Mouse (Mus musculus): ENCODE measurements around the gene Mrps27.

Gene Mrps27

DNA sequence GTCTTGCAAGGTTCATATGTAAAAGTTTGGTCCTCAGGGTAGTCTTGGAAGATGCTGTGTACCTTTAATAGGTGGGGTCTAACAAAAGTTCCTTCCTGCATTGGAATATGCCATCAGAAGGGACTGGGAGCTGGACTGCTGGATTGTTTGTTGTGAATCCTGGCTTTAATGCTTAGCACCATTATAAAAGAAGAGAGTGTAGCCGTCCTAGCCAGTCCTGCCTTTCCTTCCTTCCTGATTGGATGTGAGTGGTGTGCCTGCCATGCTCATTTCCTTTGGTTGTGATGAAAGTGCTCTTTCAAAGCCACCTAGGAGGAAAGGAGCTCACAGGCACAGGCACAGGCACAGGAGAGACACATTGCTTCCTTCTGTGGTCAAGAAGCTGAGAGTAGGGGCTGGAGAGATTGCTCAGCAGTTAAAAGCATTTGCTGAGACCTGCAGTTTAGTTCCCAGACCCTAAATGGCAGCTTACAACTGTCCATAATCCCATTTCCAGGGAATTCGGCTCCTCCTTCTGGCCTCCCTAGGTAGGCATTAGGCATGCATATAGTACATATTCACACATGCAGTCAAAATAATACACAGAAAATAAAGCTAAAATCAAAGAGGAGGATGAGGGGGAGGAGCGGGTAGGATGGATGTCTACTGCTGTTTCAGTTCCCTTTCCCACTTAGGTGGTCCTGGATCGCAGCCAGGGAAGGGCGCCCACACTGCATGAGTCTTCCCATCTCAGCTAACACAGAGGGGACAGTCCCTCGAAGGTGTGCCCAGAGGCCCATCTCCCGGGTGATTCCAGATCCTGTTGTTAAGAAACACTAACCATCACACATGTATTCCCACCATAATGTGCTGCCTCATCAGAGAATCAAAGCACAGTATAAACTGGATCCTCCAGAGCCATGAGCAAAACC is 43.6 kb downstream of the Mrps27 start:
- DNase-seq (ENCODE audit: low spot score): no peak

DNA sequence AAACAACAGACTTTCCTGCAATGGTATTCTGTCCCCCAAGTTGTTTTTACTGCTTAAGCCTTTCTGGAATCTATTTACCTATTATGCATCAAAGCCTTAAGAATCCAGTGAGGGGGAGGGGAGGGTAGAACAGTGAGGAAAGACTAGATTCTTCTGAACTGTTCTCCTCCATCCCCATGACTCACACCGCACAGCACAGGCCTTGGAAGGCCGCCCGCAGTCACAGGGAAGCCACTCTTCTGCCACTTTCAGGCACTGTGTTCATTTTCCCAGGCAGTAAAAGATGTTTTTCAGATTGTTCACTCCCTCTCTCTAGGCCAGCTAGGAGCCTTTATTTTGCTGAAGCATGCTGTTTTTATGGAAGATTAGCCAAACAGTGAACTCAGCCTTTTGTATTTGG is 46.8 kb downstream of the Mrps27 start:
- DNase-seq (ENCODE audit: low spot score): peak; percentile 69

DNA sequence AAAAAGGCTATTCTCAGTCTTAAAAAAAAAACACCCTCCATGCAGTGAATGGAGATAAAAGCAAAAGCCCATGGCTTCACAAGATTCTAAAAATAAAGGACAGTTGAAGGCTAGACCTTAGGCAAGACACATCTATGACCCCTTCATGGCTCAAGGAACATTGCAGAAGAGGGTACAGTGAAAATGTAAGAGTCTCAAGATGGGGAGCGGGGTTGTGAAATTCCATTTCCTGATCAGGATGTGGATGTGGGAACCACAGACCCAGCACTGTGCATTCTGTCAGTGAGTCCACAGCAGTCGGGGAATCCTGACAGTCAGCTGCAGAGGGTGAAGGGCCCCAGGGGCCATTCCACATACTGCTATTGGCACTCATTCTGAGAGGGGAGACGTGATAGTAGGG is 48.5 kb downstream of the Mrps27 start:
- DNase-seq (ENCODE audit: low spot score): no peak

DNA sequence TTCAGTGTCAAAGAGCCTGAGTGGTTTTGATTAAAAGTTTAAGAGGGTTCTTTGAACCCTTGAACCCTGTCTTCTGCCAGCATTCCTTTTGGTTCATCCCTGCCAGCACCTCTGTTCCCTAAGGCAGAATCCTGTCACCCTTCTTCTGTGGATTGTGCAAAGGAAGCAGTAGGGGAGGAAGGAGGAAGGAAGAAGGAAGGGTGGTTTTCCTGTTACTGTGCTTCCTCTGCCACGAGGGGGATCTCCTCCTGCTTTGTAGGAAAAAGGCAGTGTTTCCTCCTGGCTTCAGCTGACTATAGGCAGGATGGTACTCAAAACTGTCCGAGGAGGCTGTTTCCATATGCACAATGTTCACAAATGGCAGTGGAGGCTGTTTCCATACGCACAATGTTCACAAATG is 50.1 kb downstream of the Mrps27 start:
- DNase-seq (ENCODE audit: low spot score): no peak

DNA sequence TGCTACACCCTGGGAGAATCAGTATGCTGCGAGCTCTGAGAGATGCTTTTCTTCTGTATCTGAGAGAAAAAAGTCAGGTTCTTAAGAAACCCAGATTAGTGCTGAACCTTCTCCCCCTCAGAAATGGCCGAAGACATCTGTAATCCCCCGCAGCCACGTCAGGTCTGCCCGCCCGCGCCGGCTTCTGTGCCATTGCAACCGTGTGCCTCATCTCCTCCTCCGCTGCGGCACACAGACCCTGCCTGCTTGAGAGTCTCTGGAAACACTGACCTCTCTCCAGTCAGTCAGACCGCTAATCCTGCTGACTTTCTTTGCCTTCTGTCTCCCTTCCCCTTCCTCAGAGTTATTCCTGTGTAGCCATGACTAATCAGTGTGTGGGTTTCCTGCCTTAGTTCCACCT is 50.9 kb downstream of the Mrps27 start:
- no peak for DNase-seq (ENCODE audit: low spot score)

DNA sequence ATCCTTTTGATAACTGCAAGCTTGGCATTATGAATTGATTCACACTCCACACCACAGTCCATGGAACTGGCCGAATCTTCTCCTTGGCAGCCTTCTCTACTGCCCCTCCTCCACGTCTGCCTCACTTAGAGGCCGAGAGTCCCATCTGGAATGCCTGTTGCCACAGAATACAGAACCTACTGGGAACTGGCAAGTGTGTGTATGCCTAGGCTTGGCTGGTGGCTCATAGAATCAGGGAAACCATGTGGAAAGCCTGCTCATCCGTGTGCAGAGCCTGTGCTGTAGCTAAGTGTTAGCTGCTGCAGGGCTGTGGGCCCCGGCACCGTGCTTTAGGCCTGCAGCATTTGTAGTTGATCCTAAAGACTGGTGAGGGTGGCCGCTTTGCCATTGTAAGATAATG is 52.6 kb downstream of the Mrps27 start:
- DNase-seq (ENCODE audit: low spot score): peak; percentile 48

DNA sequence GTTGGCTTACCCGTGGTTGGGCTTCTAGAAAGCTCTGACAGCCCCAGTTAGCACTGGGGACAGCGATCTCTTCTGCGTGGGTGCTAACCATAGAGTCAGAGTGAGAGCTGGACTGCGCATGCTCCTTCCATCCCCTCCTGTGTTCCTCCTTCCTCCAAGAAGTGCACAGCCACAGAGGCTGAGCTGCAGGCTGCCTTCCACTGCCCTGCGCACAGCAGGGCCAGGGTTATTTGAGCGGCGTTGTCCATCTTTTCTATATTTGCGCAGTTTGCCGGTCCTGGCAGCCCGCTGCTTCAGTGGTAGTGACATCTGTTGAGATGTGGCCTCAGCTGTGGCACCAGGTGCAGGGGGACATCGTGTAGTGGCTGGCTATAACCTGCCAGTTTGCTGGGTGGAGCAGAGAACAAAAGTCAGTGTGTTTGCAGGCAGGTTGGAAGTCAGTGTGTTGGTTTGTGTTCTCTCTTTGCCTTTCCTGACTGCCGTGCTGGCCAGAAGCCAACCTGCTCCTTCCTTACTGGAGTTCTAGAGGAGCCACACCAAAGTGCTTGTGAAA is 53.6 kb downstream of the Mrps27 start:
- DNase-seq (ENCODE audit: low spot score): no peak

DNA sequence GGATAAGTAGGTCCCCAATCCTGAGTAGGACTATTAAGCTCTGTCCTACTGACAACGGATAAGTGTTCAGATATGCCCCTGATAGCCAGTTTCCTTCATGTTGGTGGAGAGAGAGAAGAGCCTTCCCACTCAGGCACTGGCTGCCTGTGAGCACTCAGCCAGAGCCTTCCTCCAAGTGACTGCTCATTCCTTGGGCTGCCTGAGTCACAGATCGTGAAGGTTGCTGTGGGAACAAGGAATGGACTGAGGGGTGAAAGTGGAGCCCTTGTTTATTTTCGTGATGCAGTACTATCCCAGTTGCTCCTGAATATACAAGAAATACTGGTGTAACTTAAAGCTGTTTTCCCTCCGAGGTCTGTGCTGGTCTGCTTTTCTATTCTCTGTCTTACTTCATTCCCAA is 54.8 kb downstream of the Mrps27 start:
- DNase-seq (ENCODE audit: low spot score): no peak

DNA sequence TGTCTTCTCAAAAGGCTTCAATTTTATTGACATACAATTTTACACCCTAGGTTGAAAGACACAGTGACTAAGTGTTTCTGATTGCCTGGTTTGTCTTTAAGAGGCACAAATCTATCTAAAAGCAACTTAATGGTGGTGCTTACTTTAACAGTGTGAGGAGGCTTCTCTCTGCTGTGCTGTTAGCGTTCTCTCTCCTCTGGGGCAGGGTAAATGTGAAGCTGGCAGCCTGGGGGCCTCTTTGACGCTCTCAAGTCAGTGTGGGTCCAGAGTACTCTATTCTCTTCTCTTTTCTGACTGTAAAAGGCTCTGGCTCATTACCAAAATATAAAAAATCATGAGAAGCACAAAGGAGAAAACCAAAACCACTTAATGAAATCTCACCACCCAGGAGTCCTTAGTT is 64.6 kb downstream of the Mrps27 start:
- no peak for DNase-seq (ENCODE audit: low spot score)

DNA sequence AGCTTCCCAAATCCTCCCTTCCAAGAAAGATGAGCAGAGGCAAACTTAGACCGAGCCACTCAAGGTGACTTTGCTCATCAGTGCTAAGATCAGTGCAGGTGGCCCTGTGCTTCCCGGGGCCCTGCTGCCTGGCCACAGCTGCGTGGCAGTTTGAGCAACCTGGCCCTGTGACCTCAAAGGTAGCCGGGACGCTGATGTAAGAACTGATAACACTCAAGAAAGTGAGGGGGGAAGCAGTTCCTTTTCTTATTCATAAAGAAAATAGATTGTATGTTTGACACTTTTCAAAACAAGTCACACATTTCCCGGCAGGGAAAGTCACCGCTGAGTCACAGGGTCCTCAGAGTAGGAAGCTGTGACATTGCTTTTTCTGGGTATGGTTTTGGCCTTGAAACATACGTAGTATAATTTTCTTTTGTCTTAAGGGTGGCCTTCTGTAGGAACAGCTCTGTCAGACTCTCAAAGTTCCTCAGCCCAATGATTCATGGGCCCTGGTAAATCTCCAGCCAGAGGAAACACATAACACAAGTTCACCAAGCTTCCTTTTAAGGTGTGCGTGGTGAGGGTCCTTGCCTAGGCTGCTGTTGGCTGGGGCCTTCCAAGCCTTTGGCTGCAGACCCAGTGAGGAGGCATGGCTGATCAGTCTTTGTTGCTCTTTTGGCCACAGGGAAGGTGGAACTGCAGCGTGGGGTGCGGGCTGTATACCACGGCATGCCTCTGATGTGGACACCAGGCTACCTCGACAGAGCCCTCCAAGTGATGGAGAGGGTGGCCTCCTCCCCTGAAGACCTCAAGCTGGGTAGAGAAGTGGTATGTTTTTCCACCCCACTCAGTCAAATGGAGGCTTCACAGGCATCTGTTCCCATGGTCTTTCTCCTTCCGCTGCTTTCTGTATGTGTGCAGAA is 66.3 kb downstream of the Mrps27 start:
- DNase-seq (ENCODE audit: low spot score): no peak

DNA sequence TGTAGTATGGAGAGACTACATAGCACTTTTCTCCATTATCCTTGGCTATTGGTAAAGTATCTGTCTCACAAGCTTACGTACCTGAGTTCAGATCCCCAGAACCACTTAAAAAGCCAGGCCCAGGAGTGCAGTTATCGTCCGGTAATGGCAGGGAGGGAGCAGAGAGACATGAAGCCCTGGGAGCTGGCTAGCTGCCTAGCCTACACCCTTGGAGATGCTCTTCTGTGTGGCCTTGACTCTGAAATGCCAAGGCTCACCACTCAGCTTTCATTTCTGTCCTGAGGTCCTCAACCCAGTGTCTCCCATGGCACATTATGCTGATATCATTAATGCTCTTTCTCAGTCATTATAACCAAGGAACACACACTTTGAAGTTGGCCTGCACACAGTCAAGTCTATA is 67.2 kb downstream of the Mrps27 start:
- no peak for DNase-seq (ENCODE audit: low spot score)

DNA sequence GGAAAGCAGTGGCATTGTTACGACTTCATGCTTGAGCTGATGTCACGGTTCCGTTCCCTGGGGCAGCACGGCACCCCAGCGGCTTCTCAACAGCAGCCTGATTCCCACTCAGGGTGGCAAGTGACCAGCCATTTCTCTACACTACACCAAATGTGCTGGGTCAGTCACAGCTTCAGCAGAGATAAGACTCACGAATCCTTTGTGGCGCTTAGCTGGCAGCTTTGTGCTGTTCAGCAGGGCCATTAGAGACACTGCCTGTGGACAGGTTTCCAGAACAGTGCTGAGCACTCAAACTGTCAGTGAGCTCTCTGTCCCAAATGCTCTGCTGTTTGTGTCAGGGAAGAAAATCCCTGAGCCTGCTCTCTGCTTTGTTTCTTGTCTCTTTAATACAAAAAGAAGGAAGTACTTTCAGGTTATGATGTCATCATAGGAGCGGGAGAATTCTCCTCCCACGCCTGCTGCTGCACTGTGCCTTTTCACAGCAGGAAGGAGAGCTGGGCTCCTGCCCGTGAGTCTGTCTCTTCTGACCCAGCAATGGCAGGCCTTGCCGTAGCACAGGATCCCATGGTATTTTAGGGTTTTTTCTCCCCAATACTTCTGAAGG is 68.0 kb downstream of the Mrps27 start:
- peak; percentile 66 for DNase-seq (ENCODE audit: low spot score)

DNA sequence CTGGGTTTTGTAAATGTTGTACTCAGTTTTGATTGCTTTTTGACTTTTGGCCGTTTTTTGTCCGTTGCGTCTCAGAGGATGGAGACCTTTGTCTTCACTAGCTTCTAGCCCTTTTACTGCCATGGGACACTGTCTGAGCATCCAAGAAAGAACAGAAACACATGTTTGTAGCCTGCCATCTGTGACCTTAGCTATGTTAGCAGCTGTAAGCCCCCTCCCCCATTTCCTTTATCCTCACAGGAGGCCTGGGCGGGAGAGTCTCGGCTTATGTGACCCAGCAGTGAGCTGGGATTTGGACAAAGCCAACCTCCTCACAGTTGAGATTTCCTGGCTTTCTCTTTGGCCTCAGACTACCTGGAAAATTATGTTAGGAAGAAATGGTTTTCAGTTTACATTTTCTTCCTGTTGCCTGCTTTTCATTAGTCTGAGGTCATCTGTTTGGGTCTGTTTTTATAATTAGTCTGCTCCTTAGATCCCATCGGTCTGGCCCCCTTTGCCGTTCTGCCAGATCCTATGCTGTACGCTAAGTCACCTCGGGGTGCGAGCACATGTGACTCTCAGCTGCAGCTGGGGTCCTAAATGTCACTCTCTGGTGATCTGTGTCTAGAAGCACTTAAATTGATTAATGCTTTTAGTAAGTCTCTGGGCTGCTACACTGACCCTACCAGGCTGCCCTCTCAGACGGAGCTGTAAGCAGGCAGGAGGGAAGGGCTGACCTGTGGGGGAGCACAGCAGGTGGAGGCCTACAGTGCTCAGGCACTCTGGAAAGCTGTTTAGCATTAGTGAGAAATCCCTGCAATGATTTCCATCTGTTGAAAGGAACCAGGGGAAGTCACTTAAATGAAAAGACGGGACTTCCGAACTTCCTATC is 69.1 kb downstream of the Mrps27 start:
- DNase-seq (ENCODE audit: low spot score): peak; percentile 77

DNA sequence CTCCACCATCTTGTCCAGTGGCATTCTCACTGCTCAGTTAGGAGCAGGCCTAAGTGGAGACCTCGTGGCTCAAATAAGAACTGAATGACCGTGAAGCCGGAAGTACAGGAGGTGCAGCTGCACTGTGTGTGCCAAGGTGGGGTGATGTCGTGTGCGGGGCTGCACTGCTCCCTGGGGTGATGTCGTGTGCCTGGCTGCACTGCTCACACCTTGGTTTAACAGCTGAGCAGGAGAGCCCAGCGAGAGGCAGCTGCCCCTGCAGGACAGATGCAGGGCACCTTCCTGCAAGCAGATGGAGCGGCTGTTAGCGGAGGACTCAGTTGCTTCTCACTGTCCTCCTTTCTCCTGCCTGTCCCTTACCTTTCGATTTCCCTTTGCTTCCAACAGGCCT is 69.8 kb downstream of the Mrps27 start:
- DNase-seq (ENCODE audit: low spot score): no peak

DNA sequence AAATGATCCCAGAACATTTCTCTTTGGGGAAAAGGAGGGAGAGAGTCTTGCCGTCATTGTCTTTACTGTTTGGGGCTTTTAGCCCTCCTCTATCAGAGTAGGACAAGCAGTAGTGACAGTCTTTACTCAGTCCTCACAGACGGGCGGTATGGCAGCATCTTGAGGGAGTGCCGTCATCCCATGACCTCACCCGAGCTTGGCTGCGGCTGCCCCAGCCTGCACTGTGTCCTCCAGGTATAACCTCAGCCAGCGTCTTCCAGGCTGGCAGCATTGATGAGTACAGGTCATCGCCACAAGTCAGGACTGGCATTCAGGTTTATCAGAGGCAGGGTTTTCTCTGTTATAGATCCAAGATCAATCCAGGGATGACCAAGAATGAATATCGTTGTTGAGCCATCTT is 72.0 kb downstream of the Mrps27 start:
- no peak for DNase-seq (ENCODE audit: low spot score)

DNA sequence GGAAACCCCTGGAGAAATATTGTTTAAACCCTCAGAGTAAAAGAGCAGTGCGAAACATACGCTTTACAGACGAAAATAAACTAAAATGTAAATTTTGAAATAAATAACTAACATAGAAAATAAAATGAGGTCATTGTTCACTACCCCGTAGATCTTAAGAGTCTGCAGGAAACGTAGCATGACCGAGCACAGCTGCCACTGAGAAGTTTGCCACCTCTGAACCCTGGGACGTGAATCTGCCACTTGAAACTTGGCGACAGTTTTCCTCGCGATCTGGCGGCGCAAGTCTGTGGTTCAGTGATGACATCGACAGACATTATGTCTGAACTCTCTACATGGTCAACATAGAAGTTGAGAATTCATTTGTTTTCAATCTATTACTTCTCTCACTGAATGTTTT is 79.0 kb downstream of the Mrps27 start:
- no peak for DNase-seq (ENCODE audit: low spot score)

DNA sequence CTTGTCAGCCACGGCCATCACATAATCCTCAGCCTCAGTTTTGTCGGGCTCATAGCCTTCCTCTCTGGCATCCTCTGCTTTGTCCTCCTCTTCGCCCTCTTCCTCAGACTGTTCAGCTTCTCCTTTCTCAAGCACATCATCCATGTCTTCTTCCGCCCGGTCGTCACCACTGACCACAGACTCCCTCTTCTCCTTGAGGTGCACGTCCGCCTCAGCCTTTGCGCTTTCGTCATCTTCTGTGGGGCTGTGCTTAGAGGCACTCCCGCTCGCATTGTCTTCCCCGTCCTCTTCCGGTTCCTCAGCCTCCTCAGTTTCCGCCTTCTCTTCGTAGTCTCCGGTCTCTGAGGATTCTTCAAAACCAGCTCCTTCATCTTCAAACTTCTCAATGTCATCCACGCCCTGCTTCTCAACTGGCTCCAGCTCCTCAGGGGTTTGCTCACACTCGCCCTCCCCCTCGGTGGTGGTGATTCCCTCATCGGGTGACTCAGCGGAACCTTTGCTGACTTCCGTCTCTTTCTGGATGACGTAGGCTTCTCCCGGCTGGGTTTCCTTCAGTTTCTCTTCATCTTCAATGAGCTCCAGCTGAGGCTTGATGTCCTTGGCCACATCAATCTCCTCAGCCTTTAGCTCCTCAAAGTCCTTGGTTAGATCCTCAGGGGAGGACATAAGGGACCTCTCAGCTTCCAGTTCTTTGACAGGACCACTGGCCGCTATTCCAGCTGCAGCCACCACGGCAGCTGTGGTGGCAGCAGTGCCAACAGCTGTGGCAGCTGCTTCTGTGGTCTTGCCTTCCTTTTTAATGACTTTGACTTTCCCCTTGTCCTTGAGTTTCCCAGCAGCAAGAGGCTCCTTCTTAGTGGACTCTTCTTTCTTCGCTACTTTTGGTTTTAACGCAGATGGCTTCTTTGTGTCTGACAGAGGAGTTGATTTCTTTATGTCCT is 88.8 kb downstream of the Mrps27 start:
- DNase-seq (ENCODE audit: low spot score): no peak

DNA sequence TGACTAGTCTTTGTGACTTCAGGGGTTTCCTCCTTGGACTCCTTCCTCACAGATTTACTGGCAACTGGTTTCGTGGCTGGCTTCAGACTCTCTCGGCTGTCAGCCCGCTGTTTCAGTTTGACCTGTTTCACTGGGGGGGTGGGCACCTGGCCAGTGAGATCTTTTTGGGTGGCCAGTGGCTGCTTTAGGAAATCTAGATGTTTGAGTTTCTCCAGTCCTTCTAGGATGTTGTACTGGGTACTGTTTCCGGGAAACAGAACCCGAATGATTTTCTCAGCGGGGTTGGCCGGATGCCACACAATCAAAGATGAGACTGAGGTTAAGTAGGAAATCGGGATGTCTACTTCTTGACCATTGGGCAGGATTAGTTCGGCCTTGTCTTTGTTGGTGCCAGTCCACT is 89.9 kb downstream of the Mrps27 start:
- DNase-seq (ENCODE audit: low spot score): no peak

DNA sequence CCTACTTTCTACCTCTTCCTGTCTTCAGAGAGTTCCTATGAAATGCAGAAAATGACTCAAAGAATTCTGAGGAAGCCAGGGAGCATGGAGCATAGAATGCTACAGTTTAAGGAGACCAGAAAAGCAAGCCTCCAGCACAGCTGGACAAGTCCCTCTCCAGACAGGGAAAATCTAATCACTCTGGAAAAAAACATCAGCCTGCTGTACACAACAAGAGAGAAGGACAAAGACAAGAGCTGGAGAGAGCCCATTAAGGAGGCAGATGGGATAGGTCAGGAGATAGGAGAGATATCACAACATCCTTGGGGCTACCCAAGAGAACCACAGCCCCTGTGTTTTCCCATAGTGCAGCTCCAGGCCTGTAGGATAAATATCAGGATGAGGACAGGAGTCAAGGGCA is 92.5 kb downstream of the Mrps27 start:
- peak; percentile 68 for DNase-seq (ENCODE audit: low spot score)

DNA sequence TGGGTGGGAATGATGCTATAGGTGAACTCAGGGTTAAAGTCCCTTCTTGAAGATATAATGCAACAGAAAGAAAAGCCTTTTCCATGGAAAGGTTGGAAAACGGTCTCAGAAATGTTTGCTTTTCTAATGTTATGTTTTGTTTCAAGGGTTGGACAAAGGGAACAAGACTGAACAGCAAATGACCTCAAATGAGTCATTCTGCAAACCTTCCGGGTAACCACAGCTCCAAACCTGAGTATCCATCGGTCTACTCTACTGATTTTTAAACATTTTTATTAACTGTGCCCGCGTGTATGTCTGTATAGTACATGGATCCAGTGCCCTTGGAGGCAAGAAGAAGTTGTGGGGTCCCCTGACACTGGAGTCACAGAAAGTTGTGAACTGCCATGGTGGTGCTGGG is 94.8 kb downstream of the Mrps27 start:
- no peak for DNase-seq (ENCODE audit: low spot score)
